Mouse (Mus musculus) neural tube, embryonic 12.5 days (tissue): ENCODE results near the gene Cant1. TPM values are rescaled to one million over a fixed set of nuclear protein-coding genes. Genes with fewer than 3 reads are reported as not detected.
A peak's percentile ranks its signal among the peaks of the same experiment; 100 is the strongest.

ENCODE experiments used
- ATAC-seq: fragments of 200-750 bp; cut with Nextera tagmentation; 2 replicates; pipeline ENCODE4 v1.8.0; 2017; ENCODE audit warnings: low read depth, mild to moderate bottlenecking, moderate TSS enrichment, moderate library complexity; ENCODE audit not compliant: low FRiP score
- H3K27ac ChIP-seq: fragments of 300-500 bp; sonication (generic); 2 replicates; pipeline ENCODE4 v1.5.1; 2016
- H3K27me3 ChIP-seq: fragments of 300-500 bp; sonication (generic); replicated peaks from 2 replicates; pipeline ENCODE4 v1.6.1; 2016; ENCODE audit warnings: mild to moderate bottlenecking
- H3K36me3 ChIP-seq: fragments of 300-500 bp; sonication (generic); 2 replicates; pipeline ENCODE4 v1.6.1; 2016; ENCODE audit warnings: mild to moderate bottlenecking
- H3K4me1 ChIP-seq: fragments of 300-500 bp; sonication (generic); 2 replicates; pipeline ENCODE4 v1.6.1; 2016
- H3K4me2 ChIP-seq: fragments of 300-500 bp; sonication (generic); replicated peaks from 2 replicates; pipeline ENCODE4 v1.6.1; 2016; ENCODE audit warnings: mild to moderate bottlenecking
- H3K4me3 ChIP-seq: fragments of 300-500 bp; sonication (generic); 2 replicates; pipeline ENCODE4 v1.5.1; 2016
- H3K9ac ChIP-seq: fragments of 300-500 bp; sonication (generic); 2 replicates; pipeline ENCODE4 v1.6.1; 2016; ENCODE audit warnings: mild to moderate bottlenecking
- H3K9me3 ChIP-seq: fragments of 300-500 bp; sonication (generic); 2 replicates; pipeline ENCODE4 v1.6.1; 2016; ENCODE audit warnings: mild to moderate bottlenecking
- WGBS: fragments of 180-500 bp; shearing (Covaris S2); methylation state at CpG from one replicate; pipeline ENCODE4 v1.1.7; 2016; 5-methylcytosine and 5-hydroxymethylcytosine counted together
- polyA plus RNA-seq: library from polyadenylated mRNA; unstranded; fragments of >200 nt; fragmentation: Nextera tagmentation; extraction: Ambion mirVana; gene quantifications from 2 replicates; pipeline ENCODE4 v1.2.1, GENCODE M21; 2016

Gene Cant1
- polyA plus RNA-seq, 1 experiment from 2014 or later: 32.1 TPM

DNA sequence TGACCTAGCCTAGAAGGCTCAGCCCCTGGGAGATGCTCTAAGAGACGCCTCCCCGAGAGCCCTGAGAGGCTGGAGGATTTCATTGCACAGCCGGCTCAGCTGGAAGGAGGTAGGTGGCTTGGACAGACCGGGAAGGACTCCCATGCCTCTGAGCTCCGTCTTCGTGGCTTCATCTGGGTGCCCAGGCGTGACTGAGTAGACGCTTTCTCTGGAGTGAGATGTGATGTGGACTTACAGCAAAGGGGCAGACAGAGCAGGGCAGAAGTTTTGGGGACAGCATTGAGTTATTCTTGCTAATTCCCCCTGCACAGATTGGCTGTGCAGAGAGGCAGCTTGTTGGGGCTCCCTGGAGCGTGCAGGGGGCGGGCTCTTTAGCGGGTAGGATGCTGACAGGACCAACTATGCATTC is 9.6 kb upstream of the Cant1 start:
- Histone ChIP-seq H3K9ac (0 out of 2 replicates have a peak overlapping the region, but pooled peaks have one; percentile 38), H3K27ac (no peak overlapping the region)
- ATAC-seq: no peak

GRCm38 (mm10) chr11:118427986-118428385 is 9.1 kb upstream of the Cant1 start, which contains the start of gene C1qtnf1:
Gene C1qtnf1 (plus strand): TSS chr11:118428203.
- 7% methylated on average over 8 of the region's 8 CpGs for WGBS
- no peaks in the 10 kb centered on the region for H3K9me3 ChIP-seq
- 0 out of 2 replicates have a peak within 1 kb of the TSS, but pooled peaks have one; percentile 38 for H3K9ac ChIP-seq
- 0 out of 2 replicates have a peak, but pooled peaks cover 5% of the 10 kb centered on the region for H3K27me3 ChIP-seq
- no peak for ATAC-seq
- peak within 1 kb of the TSS; percentile 46 for H3K4me2 ChIP-seq
- peaks cover 27% of the 10 kb centered on the region for H3K4me1 ChIP-seq
- H3K36me3 ChIP-seq: no peaks in the 10 kb centered on the region
- peak within 1 kb of the TSS; percentile 21; the same call in 1 of the 2 replicates for H3K4me3 ChIP-seq
- no peak within 1 kb of the TSS for H3K27ac ChIP-seq

More for the DNA sequence above, 9.6 kb upstream of the Cant1 start:
- Histone ChIP-seq H3K36me3 (no peaks in the 10 kb centered on the region), H3K4me1 (peaks cover 26% of the 10 kb centered on the region), H3K27me3 (0 out of 2 replicates have a peak, but pooled peaks cover 5% of the 10 kb centered on the region), H3K4me3 (peak overlapping the region; percentile 21; the same call in 1 of the 2 replicates), H3K4me2 (peak overlapping the region; percentile 46), H3K9me3 (no peaks in the 10 kb centered on the region)
- 13% methylated on average over 11 of the region's 11 CpGs for WGBS

DNA sequence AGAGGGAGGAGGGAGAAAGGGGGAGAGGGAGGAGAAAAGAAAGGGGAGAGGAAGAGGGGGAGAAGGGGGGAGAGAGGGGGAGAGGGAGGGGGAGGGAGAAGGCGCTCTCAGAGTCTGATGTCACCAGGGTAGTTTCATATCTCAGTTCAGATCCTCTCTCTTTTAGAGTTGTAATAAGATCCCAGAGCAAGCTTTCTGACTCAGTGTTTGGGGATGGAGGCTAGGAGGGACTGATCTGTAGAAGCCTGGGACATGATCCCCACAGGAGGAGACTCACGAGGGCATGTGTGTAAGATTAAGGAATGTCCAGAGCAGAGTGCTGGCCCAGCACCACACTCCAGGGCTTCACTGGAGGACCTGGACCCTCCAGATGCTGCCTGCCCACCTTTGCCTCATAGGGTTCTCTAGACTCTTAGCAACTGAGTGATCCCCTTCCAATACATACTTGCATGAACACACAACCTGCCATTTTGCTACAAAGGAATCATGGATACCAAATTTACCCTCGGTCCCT is 8.4 kb upstream of the Cant1 start:
- ATAC-seq: no peak
- no peak overlapping the region for H3K4me3 ChIP-seq
- H3K27me3 ChIP-seq: 0 out of 2 replicates have a peak, but pooled peaks cover 5% of the 10 kb centered on the region
- peaks cover 27% of the 10 kb centered on the region for H3K4me1 ChIP-seq
- H3K36me3 ChIP-seq: no peaks in the 10 kb centered on the region
- peak overlapping the region; percentile 46 for H3K4me2 ChIP-seq
- WGBS: 48% methylated on average over 3 of the region's 3 CpGs
- H3K27ac ChIP-seq: no peak overlapping the region
- H3K9ac ChIP-seq: no peak overlapping the region
- H3K9me3 ChIP-seq: no peaks in the 10 kb centered on the region

DNA sequence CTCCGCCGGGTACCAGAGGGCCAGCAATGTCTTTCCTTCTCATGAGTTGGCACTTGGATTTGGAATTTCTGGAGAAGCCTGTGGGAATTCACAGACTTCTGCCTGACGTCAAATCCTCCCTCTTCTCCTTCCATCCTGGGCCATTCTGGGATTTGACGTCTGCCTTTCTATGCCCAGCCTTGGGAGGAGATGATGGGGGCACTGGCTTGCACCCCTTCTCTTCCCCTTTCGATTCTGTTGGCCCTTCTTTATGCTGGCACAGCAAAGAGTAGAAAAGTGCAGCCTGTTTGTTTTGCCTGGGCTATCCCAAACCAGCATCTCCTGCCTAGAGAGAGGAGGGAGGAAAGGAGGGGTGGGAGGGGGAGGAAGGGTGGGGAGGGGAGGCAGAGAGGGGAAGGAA is 7.9 kb upstream of the Cant1 start:
- H3K36me3 ChIP-seq: no peaks in the 10 kb centered on the region
- peaks cover 27% of the 10 kb centered on the region for H3K4me1 ChIP-seq
- H3K9ac ChIP-seq: no peak overlapping the region
- ATAC-seq: no peak
- no peak overlapping the region for H3K27ac ChIP-seq
- 0 out of 2 replicates have a peak, but pooled peaks cover 5% of the 10 kb centered on the region for H3K27me3 ChIP-seq
- no peak overlapping the region for H3K4me2 ChIP-seq
- H3K9me3 ChIP-seq: no peaks in the 10 kb centered on the region
- no peak overlapping the region for H3K4me3 ChIP-seq
- 77% methylated on average over 5 of the region's 5 CpGs for WGBS

DNA sequence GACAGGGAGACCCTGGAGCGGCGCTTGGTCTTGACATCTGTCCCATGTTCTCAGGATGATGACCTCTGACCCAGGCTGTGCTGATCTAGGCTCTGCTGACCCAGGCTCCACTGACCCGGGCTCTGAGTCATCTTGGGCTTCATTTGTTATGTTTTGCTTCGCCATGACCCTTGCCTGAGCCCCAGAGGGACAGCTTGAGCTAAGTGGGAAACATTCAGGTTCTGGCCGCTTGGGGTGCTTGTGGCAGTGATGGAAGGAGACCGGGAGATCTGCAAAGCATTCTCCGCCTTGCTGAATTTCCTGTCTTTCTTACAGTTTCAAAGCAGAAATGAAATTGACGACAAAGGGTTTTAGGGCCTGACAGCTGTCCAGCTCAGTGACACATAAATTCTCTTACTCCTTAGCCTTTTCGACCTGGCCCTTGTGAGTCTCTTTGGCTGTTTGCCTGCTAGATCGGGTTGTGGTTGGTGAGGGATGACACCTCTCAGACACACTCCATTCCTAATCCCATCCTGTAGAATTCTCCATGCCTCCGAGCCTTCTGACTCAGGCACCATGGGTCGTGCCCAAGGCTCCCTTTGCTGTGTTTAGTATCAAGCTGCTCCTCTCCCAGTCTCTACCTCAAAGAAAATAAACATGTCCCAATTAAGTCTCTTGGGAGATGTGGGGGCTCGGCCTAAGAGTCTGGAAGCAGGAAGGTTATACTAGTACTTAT is 5.9 kb upstream of the Cant1 start:
- no peak for ATAC-seq
- Histone ChIP-seq H3K4me2 (no peak overlapping the region), H3K4me3 (no peak overlapping the region), H3K4me1 (peaks cover 27% of the 10 kb centered on the region), H3K9me3 (no peaks in the 10 kb centered on the region), H3K27me3 (0 out of 2 replicates have a peak, but pooled peaks cover 5% of the 10 kb centered on the region), H3K9ac (no peak overlapping the region), H3K36me3 (no peaks in the 10 kb centered on the region), H3K27ac (no peak overlapping the region)
- WGBS: 66% methylated on average over 13 of the region's 13 CpGs

DNA sequence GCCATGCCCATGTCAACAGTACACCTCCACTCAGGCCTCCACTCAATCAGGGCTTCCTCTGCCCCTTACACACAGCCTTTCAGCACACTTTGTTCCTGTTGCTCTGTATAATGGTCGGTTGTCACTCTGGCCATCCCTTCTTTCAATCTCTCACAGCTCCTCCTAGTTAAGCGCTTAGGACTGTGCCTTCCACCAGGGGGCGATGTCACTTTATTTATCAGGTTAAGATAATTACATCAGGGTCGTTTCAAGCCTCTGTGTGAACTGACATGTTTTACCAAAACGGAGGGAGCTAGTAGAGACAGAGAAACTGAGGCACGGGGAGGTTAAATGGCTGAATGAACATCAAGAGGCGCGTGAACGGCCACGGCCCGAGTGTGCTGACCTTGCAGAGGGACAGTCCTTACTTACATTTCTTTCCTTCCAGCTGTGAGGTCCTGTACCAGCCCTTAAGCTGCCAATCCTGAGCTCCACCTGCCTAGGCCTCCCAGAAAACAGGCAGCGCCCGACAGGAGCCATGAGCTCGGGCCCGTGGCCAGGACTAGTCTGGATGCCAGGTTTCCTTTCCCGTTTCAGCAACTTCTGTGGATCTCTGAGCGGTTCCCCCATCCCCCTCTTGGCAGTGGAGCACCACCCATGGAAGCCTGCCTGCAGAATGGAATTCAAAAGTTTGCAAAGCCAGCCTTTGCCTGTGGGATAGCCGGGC is 4.5 kb upstream of the Cant1 start:
- ATAC-seq: no peak
- Histone ChIP-seq H3K36me3 (no peaks in the 10 kb centered on the region), H3K4me2 (peak overlapping the region; percentile 46), H3K27me3 (0 out of 2 replicates have a peak, but pooled peaks cover 2% of the 10 kb centered on the region), H3K27ac (no peak overlapping the region), H3K4me3 (no peak overlapping the region), H3K9ac (0 out of 2 replicates have a peak overlapping the region, but pooled peaks have one; percentile 29), H3K4me1 (peaks cover 16% of the 10 kb centered on the region), H3K9me3 (no peaks in the 10 kb centered on the region)
- 8% methylated on average over 18 of the region's 18 CpGs for WGBS

DNA sequence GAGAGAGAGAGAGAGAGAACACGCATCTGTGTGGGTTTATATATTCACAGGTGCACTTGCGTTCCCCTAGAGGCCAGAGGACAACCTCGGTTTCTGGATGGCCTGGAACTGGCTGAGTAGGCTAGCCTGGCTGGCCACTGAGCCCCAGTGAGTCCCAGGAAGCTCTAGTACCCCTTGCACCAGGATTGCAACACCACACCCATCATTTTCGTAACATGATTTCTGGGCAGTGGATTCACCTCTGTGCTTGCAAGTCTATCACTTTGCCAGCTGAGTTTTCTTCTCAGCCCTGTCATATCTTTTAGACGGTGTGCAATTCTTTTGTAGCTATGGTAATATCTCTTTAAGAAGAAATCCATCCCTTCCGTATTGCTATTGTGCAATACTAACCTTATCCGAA is 1.4 kb upstream of the Cant1 start:
- ATAC-seq: no peak
- no peak overlapping the region for H3K27ac ChIP-seq
- peaks cover 26% of the 10 kb centered on the region for H3K4me1 ChIP-seq
- H3K27me3 ChIP-seq: no peaks in the 10 kb centered on the region
- no peaks in the 10 kb centered on the region for H3K9me3 ChIP-seq
- H3K9ac ChIP-seq: no peak overlapping the region
- H3K4me3 ChIP-seq: no peak overlapping the region
- no peak overlapping the region for H3K4me2 ChIP-seq
- peaks cover 13% of the 10 kb centered on the region for H3K36me3 ChIP-seq
- 85% methylated on average over 7 of the region's 7 CpGs for WGBS

DNA sequence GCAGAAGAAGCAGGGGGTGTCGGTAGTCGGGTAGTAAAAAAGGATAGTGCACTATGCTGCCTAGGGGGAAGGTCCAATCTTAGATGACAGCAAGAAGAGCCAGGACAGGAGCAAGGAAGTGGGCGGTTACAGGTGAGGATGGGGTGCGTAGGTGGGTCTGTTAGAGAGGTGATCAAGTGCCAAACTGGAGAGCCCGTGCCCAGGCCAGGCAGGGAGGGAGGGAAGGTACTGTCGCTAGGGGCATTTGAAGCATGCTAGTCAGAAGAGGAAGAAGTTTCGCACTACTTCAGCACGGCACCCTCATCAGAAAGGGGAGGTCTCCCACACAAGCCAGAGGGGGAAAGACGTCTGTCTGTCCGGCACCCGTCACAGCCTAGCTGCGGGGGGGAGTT is 448 bp downstream of the Cant1 start:
- Histone ChIP-seq H3K36me3 (peaks cover 19% of the 10 kb centered on the region), H3K4me3 (peak overlapping the region; percentile 92), H3K27me3 (no peaks in the 10 kb centered on the region), H3K27ac (0 out of 2 replicates have a peak overlapping the region, but pooled peaks have one; percentile 20), H3K9me3 (no peaks in the 10 kb centered on the region), H3K4me2 (peak overlapping the region; percentile 94), H3K4me1 (peaks cover 20% of the 10 kb centered on the region), H3K9ac (peak overlapping the region; percentile 94)
- WGBS: 6% methylated on average over 12 of the region's 12 CpGs
- ATAC-seq: peak; percentile 39

- H3K9ac ChIP-seq: 0 out of 2 replicates have a peak overlapping the region, but pooled peaks have one; percentile 94
- H3K36me3 ChIP-seq: peaks cover 22% of the 10 kb centered on the region
- H3K4me1 ChIP-seq: peaks cover 19% of the 10 kb centered on the region
- WGBS: 92% methylated on average over 9 of the region's 9 CpGs
- H3K4me3 ChIP-seq: peak overlapping the region; percentile 92; the same call in 1 of the 2 replicates
- H3K27me3 ChIP-seq: no peaks in the 10 kb centered on the region
- no peaks in the 10 kb centered on the region for H3K9me3 ChIP-seq
- no peak overlapping the region for H3K27ac ChIP-seq
- ATAC-seq: no peak
- peak overlapping the region; percentile 94 for H3K4me2 ChIP-seq
Observed at GRCm38 (mm10) chr11:118417496-118417895, 1.4 kb downstream of the Cant1 start.

DNA sequence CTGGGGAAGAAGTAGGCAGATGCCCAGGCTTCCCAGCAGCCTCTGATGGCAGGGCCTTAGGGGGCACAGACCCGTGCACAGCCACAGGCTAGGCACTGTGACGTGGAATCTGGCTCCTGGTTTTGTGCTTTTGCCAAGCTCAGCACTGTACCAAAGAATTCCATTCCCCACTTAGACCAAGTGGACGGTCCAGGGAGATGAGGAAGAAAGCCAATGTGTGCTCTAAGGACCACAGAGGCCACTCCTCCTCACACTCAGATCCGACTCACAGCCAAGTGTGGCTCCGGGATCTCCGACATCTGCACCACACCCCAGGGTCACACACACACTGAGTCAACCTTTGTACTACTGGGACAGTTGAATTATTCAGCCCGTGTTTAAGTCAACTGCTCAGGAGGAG is 2.8 kb downstream of the Cant1 start:
- ATAC-seq: no peak
- 0 out of 2 replicates have a peak overlapping the region, but pooled peaks have one; percentile 5 for H3K9ac ChIP-seq

DNA sequence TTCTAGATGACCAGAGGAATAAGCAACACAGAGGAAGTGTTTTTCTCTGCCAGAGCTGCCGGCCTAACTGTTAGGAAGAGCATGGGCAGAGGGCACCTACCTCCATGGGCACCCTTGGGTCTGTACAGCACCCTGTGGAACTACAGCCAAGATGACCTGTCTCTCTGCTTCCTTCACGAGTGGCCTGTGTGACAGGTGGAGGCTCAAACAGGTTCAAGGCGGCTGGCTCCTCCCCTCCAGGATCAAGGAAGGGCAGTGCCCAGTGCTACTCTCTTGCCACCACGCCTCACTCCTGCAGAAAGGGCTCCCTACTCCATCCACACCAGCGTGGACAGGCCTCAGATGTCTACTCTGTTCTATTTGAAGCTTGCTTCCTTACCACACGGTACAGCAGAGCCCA is 3.3 kb downstream of the Cant1 start:
- no peak overlapping the region for H3K4me2 ChIP-seq
- H3K9ac ChIP-seq: 0 out of 2 replicates have a peak overlapping the region, but pooled peaks have one; percentile 5
- no peak for ATAC-seq
- 89% methylated on average over 6 of the region's 6 CpGs for WGBS
- peaks cover 32% of the 10 kb centered on the region for H3K36me3 ChIP-seq
- H3K4me3 ChIP-seq: no peak overlapping the region
- no peaks in the 10 kb centered on the region for H3K9me3 ChIP-seq
- no peaks in the 10 kb centered on the region for H3K27me3 ChIP-seq
- peaks cover 19% of the 10 kb centered on the region for H3K4me1 ChIP-seq
- H3K27ac ChIP-seq: no peak overlapping the region

More for the DNA sequence above, 2.8 kb downstream of the Cant1 start:
- Histone ChIP-seq H3K4me3 (no peak overlapping the region), H3K27ac (no peak overlapping the region), H3K36me3 (peaks cover 28% of the 10 kb centered on the region), H3K9me3 (no peaks in the 10 kb centered on the region), H3K4me1 (peaks cover 19% of the 10 kb centered on the region), H3K27me3 (no peaks in the 10 kb centered on the region), H3K4me2 (no peak overlapping the region)
- 85% methylated on average over 7 of the region's 7 CpGs for WGBS

- Histone ChIP-seq H3K4me2 (no peak overlapping the region), H3K27me3 (no peaks in the 10 kb centered on the region), H3K9ac (no peak overlapping the region), H3K27ac (no peak overlapping the region), H3K36me3 (peaks cover 42% of the 10 kb centered on the region), H3K4me3 (no peak overlapping the region), H3K4me1 (peaks cover 19% of the 10 kb centered on the region), H3K9me3 (no peaks in the 10 kb centered on the region)
- no peak for ATAC-seq
- WGBS: 93% methylated on average over 5 of the region's 5 CpGs
Observed at GRCm38 (mm10) chr11:118414270-118414669, 4.6 kb downstream of the Cant1 start.
